Mouse (Mus musculus): ENCODE measurements around the gene Slc12a9. TPM values are rescaled to one million over a fixed set of nuclear protein-coding genes. Genes with fewer than 3 reads are reported as not detected.
A peak's percentile ranks its signal among the peaks of the same experiment; 100 is the strongest.

The Slc12a9 gene
- polyA plus RNA-seq, 1 experiment: 24.1 TPM

DNA sequence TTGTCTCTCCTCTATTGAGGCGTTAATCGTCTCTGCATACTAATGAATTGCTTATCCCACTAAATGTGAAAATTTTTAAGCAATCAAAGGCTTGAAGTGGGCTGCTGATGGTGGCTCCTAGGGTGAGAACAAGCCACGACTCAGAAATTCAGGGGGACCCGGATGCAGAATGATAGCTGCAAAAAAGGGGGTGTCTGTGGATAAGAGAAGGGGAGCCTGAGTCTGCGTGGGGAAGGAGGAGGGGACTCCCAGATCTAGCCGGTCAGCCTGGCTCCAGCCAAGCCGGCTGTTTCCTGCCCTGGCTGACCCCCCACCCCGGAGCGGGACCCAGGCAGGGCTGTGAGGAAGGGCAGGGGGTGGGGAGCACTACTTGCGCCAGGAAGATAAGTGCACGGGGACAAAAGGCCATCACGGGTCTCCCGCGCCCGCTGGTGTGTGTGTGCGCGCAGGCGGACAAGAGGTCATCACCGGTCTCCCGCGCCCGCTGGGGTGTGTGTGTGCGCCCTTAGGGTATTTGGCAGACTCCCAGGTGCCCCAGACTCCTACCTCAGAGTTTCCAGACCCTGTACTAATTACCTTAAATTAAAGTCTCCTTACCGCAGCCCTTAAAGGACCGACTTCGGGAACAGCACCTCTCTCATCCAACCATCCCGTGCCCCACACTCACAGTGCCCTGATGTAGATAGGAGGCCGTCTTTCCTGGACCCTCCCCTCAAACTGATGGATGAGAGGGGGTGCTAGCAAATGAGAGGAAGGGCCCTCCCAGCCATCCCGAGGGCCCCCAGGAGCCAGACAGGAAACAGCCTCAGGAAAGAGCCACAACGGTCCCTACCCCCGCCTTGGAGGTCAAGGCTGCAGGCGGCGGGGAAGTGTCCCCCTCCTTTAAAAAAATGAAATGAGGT lies 15.3 kb upstream of the Slc12a9 start:
- Histone ChIP-seq H3K4me1 (ENCODE audit: control insufficient read depth, insufficient read depth, low read length) (peaks cover 14% of the 10 kb centered on the region), H3K4me3 (replicated peaks; ENCODE audit: extremely low read depth, low read depth, low read length) (peak overlapping the region; percentile 79)
- DNase-seq: peak; percentile 59
- TF ChIP-seq POLR2A (IDR thresholded peaks at IDR 0.05; ENCODE audit: borderline replicate concordance, extremely low read depth, low read depth, low read length) (no peak; the same call in 1 of the 2 replicates), CTCF (IDR thresholded peaks at IDR 0.05; ENCODE audit: insufficient read depth, low read length) (no peak)
- WGBS: 2% methylated on average over 33 of the region's 33 CpGs

DNA sequence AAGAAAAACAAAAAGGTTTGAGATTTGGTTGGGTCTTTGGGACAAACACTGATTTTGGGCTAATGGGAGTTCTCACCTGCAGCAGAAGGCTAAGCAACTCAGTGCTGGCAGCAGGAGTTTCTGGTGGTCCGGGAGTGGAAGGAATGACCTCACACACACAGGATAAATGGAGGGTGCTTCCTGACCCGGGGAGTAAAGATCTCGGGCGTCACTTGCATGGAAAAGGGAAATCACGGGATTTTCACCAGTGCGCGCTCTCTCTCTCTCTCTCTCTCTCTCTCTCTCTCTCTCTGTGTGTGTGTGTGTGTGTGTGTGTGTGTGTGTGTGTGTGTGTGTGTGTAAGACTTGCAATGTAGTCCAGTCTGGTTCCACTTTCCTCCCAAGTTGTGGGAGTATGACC lies 14.5 kb upstream of the Slc12a9 start:
- WGBS: 21% methylated on average over 7 of the region's 7 CpGs
- Histone ChIP-seq H3K4me3 (replicated peaks; ENCODE audit: extremely low read depth, low read depth, low read length) (no peak overlapping the region), H3K4me1 (ENCODE audit: control insufficient read depth, insufficient read depth, low read length) (peaks cover 11% of the 10 kb centered on the region)
- TF ChIP-seq CTCF (IDR thresholded peaks at IDR 0.05; ENCODE audit: insufficient read depth, low read length) (no peak), POLR2A (IDR thresholded peaks at IDR 0.05; ENCODE audit: borderline replicate concordance, extremely low read depth, low read depth, low read length) (no peak)
- no peak for DNase-seq

DNA sequence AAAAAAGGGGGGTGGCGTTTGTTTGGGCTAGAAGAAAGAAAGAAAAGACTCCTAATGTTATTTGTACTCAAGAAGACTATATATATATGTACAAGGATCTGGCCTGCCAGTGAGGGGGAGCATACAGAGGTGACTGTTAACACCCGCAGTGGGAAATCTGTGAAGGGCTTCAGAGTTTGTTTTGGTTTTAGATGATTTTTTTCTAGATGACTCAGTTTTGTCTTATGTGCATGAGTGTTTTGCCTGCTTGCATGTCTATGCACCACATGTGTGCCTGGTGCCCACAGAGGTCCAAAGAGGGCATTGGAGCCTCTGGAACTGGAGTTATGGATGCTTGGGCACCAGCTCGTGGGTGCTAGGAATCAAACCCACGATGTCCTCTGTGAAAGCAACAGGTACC lies 13.6 kb upstream of the Slc12a9 start:
- DNase-seq: no peak
- no peak for TF ChIP-seq CTCF (IDR thresholded peaks at IDR 0.05; ENCODE audit: insufficient read depth, low read length)
- no peak for TF ChIP-seq POLR2A (IDR thresholded peaks at IDR 0.05; ENCODE audit: borderline replicate concordance, extremely low read depth, low read depth, low read length)
- Histone ChIP-seq H3K4me1 (ENCODE audit: control insufficient read depth, insufficient read depth, low read length) (peaks cover 6% of the 10 kb centered on the region; the same call in 1 of the 2 replicates), H3K4me3 (replicated peaks; ENCODE audit: extremely low read depth, low read depth, low read length) (no peak overlapping the region)
- 80% methylated on average over 4 of the region's 4 CpGs for whole genome bisulfite sequencing

DNA sequence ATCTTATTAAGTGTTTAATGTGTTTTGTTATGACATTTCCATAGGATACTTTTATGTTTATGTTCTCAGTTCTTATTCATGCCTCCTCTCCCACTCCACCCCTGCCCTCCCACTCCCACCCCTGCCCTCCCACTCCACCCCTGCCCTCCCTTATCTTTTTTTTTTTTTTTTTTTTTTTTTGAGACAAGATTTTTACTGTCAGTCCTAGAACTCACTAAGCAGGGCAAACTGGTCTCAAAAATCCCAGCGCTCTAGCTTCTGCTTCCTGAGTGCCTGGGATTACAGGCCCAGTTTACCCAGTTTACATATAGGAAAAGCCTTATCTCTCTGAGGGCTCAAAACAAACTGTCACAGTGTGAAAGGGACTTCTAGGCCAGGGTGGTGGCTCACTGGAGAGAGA lies 13.0 kb upstream of the Slc12a9 start:
- H3K4me1 ChIP-seq (ENCODE audit: control insufficient read depth, insufficient read depth, low read length): peaks cover 6% of the 10 kb centered on the region; the same call in 1 of the 2 replicates
- WGBS: 64% methylated on average over 1 of the region's 1 CpGs
- TF ChIP-seq CTCF (IDR thresholded peaks at IDR 0.05; ENCODE audit: insufficient read depth, low read length) (no peak), POLR2A (IDR thresholded peaks at IDR 0.05; ENCODE audit: borderline replicate concordance, extremely low read depth, low read depth, low read length) (no peak)

DNA sequence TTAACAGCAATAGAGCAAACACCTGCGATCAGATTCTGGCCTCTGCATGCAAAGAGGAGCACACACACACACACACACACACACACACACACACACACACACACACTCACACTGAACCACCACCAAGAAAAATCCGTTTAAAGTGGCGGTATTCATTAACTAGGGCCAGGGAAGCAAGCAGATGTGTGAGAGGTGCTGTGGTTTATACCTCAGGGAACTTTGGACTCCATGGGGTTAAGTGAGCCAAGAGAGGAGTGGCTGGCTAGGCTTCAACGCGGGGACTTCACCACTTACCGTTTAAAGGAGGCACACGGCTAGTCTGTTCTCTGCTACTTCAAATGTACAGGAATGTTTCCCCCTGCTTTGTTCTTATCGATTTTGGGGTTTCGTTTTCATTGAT lies 12.4 kb upstream of the Slc12a9 start:
- Histone ChIP-seq H3K4me3 (replicated peaks; ENCODE audit: extremely low read depth, low read depth, low read length) (no peak overlapping the region), H3K4me1 (ENCODE audit: control insufficient read depth, insufficient read depth, low read length) (peaks cover 6% of the 10 kb centered on the region; the same call in 1 of the 2 replicates)
- WGBS: 21% methylated on average over 9 of the region's 9 CpGs
- TF ChIP-seq CTCF (IDR thresholded peaks at IDR 0.05; ENCODE audit: insufficient read depth, low read length) (no peak), POLR2A (IDR thresholded peaks at IDR 0.05; ENCODE audit: borderline replicate concordance, extremely low read depth, low read depth, low read length) (no peak)
- peak; percentile 23 for DNase-seq

More for the DNA sequence above, 13.0 kb upstream of the Slc12a9 start:
- DNase-seq: no peak
- no peak overlapping the region for H3K4me3 ChIP-seq (replicated peaks; ENCODE audit: extremely low read depth, low read depth, low read length)

DNA sequence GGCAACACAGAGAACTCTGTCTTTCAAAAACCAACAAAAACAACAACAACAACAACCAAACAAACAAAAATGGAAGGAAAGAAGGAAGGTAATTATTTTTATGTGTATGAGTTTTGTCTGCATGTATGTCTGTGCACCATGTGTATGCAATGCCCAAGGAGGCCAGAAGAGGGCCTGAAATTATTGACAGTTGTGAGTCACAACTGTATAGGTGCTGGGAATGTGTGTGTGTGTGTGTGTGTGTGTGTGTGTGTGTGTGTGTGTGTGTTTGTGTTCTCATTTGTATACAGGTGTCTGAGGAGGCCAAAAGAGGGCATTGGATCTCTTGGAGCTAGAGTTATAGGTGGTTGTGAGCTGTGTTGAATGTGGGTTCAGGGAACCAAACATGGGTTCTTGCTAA lies 10.5 kb upstream of the Slc12a9 start:
- DNase-seq: no peak
- peaks cover 11% of the 10 kb centered on the region for H3K4me1 ChIP-seq (ENCODE audit: control insufficient read depth, insufficient read depth, low read length)
- H3K4me3 ChIP-seq (replicated peaks; ENCODE audit: extremely low read depth, low read depth, low read length): no peak overlapping the region
- TF ChIP-seq POLR2A (IDR thresholded peaks at IDR 0.05; ENCODE audit: borderline replicate concordance, extremely low read depth, low read depth, low read length): no peak
- no peak for TF ChIP-seq CTCF (IDR thresholded peaks at IDR 0.05; ENCODE audit: insufficient read depth, low read length)

DNA sequence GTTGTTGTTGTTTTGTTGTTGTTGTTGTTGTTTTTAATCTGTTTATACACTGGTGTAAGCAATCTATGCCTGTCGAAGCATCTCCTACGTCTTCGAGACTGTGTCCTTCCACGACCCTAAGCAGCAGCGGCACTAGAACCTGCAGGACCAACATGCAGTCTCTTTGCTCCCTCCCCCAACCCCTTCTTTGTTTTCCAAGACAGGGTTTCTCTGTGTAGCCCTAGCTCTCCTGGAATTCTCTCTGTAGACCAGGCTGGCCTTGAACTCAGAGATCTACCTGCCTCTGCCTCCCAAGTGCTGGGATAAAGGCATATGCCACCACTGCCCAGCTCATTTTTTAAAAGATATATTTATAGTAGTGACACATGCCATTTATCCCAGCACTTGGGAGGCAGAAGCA lies 10.0 kb upstream of the Slc12a9 start:
- Histone ChIP-seq H3K4me1 (ENCODE audit: control insufficient read depth, insufficient read depth, low read length) (peaks cover 10% of the 10 kb centered on the region), H3K4me3 (replicated peaks; ENCODE audit: extremely low read depth, low read depth, low read length) (no peak overlapping the region)
- no peak for DNase-seq
- 90% methylated on average over 5 of the region's 5 CpGs for WGBS
- TF ChIP-seq CTCF (IDR thresholded peaks at IDR 0.05; ENCODE audit: insufficient read depth, low read length) (no peak), POLR2A (IDR thresholded peaks at IDR 0.05; ENCODE audit: borderline replicate concordance, extremely low read depth, low read depth, low read length) (no peak)

DNA sequence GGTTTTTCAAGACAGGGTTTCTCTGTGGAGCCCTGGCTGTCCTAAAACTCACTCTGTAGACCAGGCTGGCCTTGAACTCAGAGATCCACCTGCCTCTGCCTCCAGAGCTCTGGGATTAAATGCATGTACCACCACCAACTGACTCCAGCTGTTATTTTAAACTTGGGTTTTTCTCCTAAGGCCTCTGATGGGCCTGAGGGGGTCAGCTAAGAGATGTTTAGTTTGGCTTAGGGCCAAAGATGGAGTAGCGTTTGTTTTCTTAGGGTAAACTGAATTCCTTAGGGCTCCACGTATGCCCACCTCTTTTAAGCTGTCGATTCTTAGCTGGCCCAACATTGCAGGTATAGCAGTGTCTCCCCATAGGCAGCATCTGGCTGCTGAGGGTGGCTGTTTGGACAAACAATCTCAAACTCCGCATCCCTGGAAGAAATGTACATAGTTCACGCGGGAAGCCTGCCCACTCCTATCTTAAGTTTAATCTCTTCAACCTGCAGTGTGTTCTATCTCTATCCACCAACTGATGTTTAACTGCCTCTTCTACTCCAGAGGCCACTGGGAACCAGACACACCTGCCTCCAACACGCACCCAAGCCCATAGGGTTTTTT lies 9.1 kb upstream of the Slc12a9 start:
- WGBS: 36% methylated on average over 7 of the region's 7 CpGs

DNA sequence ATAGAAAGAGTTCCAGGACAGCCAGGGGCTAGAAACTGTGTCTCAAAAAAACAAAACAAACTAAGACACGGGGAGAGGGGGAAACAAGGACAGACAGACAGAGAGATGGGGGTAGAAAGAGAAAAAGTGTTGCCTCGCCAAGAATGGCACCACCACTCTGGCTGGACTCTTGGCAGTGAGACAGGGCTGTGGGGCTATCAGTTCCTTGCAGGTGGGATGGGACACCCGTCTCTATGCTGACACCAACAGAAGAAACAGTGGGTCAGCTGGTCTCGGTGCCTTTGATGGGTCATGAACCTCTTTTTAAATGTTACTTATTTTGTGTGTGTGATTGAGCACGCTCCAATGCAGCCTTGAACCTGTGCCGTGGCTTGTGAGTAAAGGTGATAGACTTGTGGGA lies 6.8 kb upstream of the Slc12a9 start:
- Histone ChIP-seq H3K4me3 (replicated peaks; ENCODE audit: extremely low read depth, low read depth, low read length) (no peak overlapping the region), H3K4me1 (ENCODE audit: control insufficient read depth, insufficient read depth, low read length) (peaks cover 5% of the 10 kb centered on the region)
- WGBS: 67% methylated on average over 6 of the region's 6 CpGs
- TF ChIP-seq CTCF (IDR thresholded peaks at IDR 0.05; ENCODE audit: insufficient read depth, low read length) (no peak), POLR2A (IDR thresholded peaks at IDR 0.05; ENCODE audit: borderline replicate concordance, extremely low read depth, low read depth, low read length) (no peak)
- DNase-seq: no peak

More for the DNA sequence above, 9.1 kb upstream of the Slc12a9 start:
- DNase-seq: no peak
- TF ChIP-seq CTCF (IDR thresholded peaks at IDR 0.05; ENCODE audit: insufficient read depth, low read length): no peak
- TF ChIP-seq POLR2A (IDR thresholded peaks at IDR 0.05; ENCODE audit: borderline replicate concordance, extremely low read depth, low read depth, low read length): no peak
- Histone ChIP-seq H3K4me3 (replicated peaks; ENCODE audit: extremely low read depth, low read depth, low read length) (no peak overlapping the region), H3K4me1 (ENCODE audit: control insufficient read depth, insufficient read depth, low read length) (peaks cover 7% of the 10 kb centered on the region)
